24 mouse cellular contexts compared by ENCODE assay signal in the genomic region with DNA sequence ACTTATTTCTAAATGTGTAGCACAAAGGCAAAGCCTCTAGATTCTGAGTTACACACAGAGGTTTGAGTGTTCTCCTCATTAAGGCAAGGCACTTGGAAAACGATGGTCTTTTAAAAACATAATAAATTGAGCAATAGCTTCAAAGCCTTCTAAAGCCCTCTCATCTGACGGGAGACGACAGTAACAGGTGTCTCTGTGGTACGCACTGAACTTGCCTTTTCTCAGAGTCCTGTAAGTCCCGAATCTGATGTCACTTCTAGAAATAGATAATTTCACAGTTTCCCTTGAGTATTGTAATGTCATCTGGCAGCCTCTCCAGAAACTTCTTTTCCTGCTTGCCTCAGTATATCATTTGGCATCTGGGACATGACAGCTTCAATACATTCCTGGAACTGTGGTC. TPM values are rescaled to one million over a fixed set of nuclear protein-coding genes. Genes with fewer than 3 reads are reported as not detected.
"Had no signal": no experiment of that assay in that cellular context is flagged by ENCODE, and none has a peak within 500 bp of the region (broad histone marks: within the 10 kb centered on the region; RNA-seq: fewer than 3 reads in every experiment).

No protein-coding gene starts in this region.

- H3K4me3 ChIP-seq: heart, embryonic 10.5 days; heart, embryonic 12.5 days; hindbrain, embryonic 10.5 days; hindbrain, embryonic 12.5 days; intestine, embryonic 15.5 days; left cerebral cortex, adult 2 months; limb, embryonic 13.5 days; limb, embryonic 15.5 days; liver, embryonic 12.5 days had no signal

- H3K36me3 ChIP-seq: heart, embryonic 10.5 days; heart, embryonic 12.5 days; hindbrain, embryonic 10.5 days; hindbrain, embryonic 12.5 days; intestine, embryonic 15.5 days; limb, embryonic 13.5 days; limb, embryonic 15.5 days; liver, embryonic 12.5 days had no signal

- DNase-seq: gastrocnemius, postnatal 25 days; heart, adult 18-20 months; heart, postnatal 10 days; heart, postnatal 4 days; kidney, adult 18-20 months; kidney, adult 8-10 months; kidney, postnatal 10 days; kidney, postnatal 36 days had no signal

- H3K9me3 ChIP-seq: heart, embryonic 10.5 days; hindbrain, embryonic 10.5 days; hindbrain, embryonic 12.5 days; intestine, embryonic 15.5 days; limb, embryonic 13.5 days; limb, embryonic 15.5 days; liver, embryonic 12.5 days had no signal

- H3K27ac ChIP-seq: heart, embryonic 10.5 days; hindbrain, embryonic 10.5 days; hindbrain, embryonic 12.5 days; hindbrain, embryonic 14.5 days; intestine, embryonic 15.5 days; left cerebral cortex, adult 2 months; limb, embryonic 13.5 days; limb, embryonic 15.5 days; liver, embryonic 12.5 days; liver, embryonic 14.5 days had no signal

- H3K4me1 ChIP-seq: heart, embryonic 10.5 days; hindbrain, embryonic 10.5 days; hindbrain, embryonic 12.5 days; intestine, embryonic 15.5 days; limb, embryonic 13.5 days; liver, embryonic 12.5 days had no signal

- H3K27me3 ChIP-seq: heart, embryonic 12.5 days; hindbrain, embryonic 12.5 days; intestine, embryonic 15.5 days; limb, embryonic 13.5 days; limb, embryonic 15.5 days; liver, embryonic 12.5 days had no signal

RNA-seq across cellular contexts. Expression of gene Map3k7cl, which starts 21.0 kb away (rescaled TPM):
- total RNA-seq: granulocyte monocyte progenitor cell, adult 5-6 weeks; liver, adult 2 months had no signal
- polyA plus RNA-seq: heart, embryonic 10.5 days; hindbrain, embryonic 10.5 days; hindbrain, embryonic 16.5 days; inflammation-experienced regulatory T-cells, adult 6 months; limb, embryonic 11.5 days; liver, adult 2 months; liver, embryonic 12.5 days had no signal
